Mouse (Mus musculus) gastrocnemius, postnatal 25 days (tissue): ENCODE results near the gene Hoxb5. TPM values are rescaled to one million over a fixed set of nuclear protein-coding genes. Genes with fewer than 3 reads are reported as not detected.
A peak's percentile ranks its signal among the peaks of the same experiment; 100 is the strongest.

Experiments used
- DNase-seq: peaks from one replicate; pipeline ENCODE4 v3.0.0; 2022
- total RNA-seq, 2 experiments: library from RNA; stranded (reverse); gene quantifications; 1 replicate in 1 of 2; 2 replicates in 1 of 2; pipeline ENCODE4 v1.2.3; 2021

The Hoxb5 gene
- total RNA-seq, 2 experiments from 2014 or later: 0.38 to 0.64 TPM

GRCm38 (mm10) chr11:96302381-96303150 lies 570 bp upstream of the Hoxb5 start:
- no peak for DNase-seq

- DNase-seq: no peak
Measured at GRCm38 (mm10) chr11:96304381-96305195, 1.5 kb downstream of the Hoxb5 start.

GRCm38 (mm10) chr11:96305505-96306182 lies 2.5 kb downstream of the Hoxb5 start:
- no peak for DNase-seq

GRCm38 (mm10) chr11:96306183-96306907 lies 3.2 kb downstream of the Hoxb5 start:
- no peak for DNase-seq

GRCm38 (mm10) chr11:96306908-96307269 lies 3.8 kb downstream of the Hoxb5 start:
- no peak for DNase-seq

- no peak for DNase-seq
Measured at GRCm38 (mm10) chr11:96308763-96309162, 5.6 kb downstream of the Hoxb5 start.

- DNase-seq: no peak
Measured at GRCm38 (mm10) chr11:96309288-96309687, 6.2 kb downstream of the Hoxb5 start.

GRCm38 (mm10) chr11:96310183-96310938 lies 7.2 kb downstream of the Hoxb5 start:
- no peak for DNase-seq

GRCm38 (mm10) chr11:96311097-96311496 lies 8.0 kb downstream of the Hoxb5 start:
- no peak for DNase-seq

- DNase-seq: peak; percentile 25
Measured at GRCm38 (mm10) chr11:96311520-96312417, 8.6 kb downstream of the Hoxb5 start.

GRCm38 (mm10) chr11:96313134-96313533 lies 10.0 kb downstream of the Hoxb5 start:
- no peak for DNase-seq

- DNase-seq: no peak
Measured at GRCm38 (mm10) chr11:96313806-96314428, 10.8 kb downstream of the Hoxb5 start.

GRCm38 (mm10) chr11:96314671-96315343 lies 11.7 kb downstream of the Hoxb5 start:
- no peak for DNase-seq

GRCm38 (mm10) chr11:96315344-96315681 lies 12.2 kb downstream of the Hoxb5 start:
- no peak for DNase-seq

- DNase-seq: no peak
Measured at GRCm38 (mm10) chr11:96316696-96317607, 13.8 kb downstream of the Hoxb5 start.

GRCm38 (mm10) chr11:96317608-96318367 lies 14.7 kb downstream of the Hoxb5 start, which contains the start of gene Hoxb4:
Gene Hoxb4 (plus strand): TSS chr11:96318267.
- no peak for DNase-seq

- DNase-seq: peak; percentile 38
Measured at GRCm38 (mm10) chr11:96318368-96319070, 15.4 kb downstream of the Hoxb5 start.
